Mouse (Mus musculus) C2C12 (cell line): Measurements from ENCODE around the gene Ism2.

Experiments
- CEBPB ChIP-seq: IDR thresholded peaks from one replicate; pipeline ENCODE4 v1.6.1; 2011; ENCODE audit warnings: low read depth, mild to moderate bottlenecking, control low read depth, moderate library complexity
- CTCF ChIP-seq: IDR thresholded peaks from one replicate; pipeline ENCODE4 v1.5.1; 2011; ENCODE audit not compliant: control insufficient read depth, insufficient read depth, insufficient read length
- MYOG ChIP-seq: IDR thresholded peaks from one replicate; pipeline ENCODE4 v1.6.1; 2011; ENCODE audit not compliant: control insufficient read depth, insufficient read length; ENCODE audit errors: extremely low read depth
- USF1 ChIP-seq: IDR thresholded peaks from one replicate; pipeline ENCODE4 v1.6.1; 2011; ENCODE audit warnings: low read depth, mild to moderate bottlenecking, control low read depth, moderate library complexity

DNA sequence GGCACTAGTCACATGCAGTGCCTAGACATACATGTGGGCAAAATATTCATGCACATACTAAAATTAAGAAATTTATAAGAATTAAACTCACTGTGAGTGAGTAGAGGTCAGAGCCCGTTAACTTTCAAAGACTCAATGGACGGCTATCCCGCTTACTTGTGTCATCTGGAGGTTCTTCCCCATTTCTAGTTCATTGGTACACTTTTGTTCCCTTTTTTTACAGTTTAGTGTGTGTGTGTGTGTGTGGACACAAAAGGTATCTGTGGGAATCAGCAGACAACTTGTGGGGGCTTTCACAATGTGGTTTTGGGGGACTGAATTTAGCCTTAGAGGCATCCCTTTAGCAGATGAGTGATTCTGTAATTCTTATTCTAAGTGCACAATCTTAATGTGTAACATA is 25.9 kb upstream of the Ism2 start:
- no peak for TF ChIP-seq CTCF
- TF ChIP-seq USF1, result no peak
- no peak for TF ChIP-seq CEBPB
- no peak for TF ChIP-seq MYOG
